Mouse (Mus musculus) liver, embryonic 13.5 days (tissue): Measurements from ENCODE around the gene BC055324. TPM values are rescaled to one million over a fixed set of nuclear protein-coding genes. Genes with fewer than 3 reads are reported as not detected.

Source experiments
- ATAC-seq: fragments of 200-750 bp; cut with Nextera tagmentation; 2 replicates; pipeline ENCODE4 v1.8.0; 2017; ENCODE audit warnings: low read depth, mild to moderate bottlenecking, moderate number of reproducible peaks, moderate library complexity
- DNase-seq: peaks from one replicate; pipeline ENCODE4 v3.0.0; 2022
- H3K27ac ChIP-seq: fragments of 300-500 bp; sonication (generic); 2 replicates; pipeline ENCODE4 v1.5.1; 2015; ENCODE audit warnings: moderate library complexity, mild to moderate bottlenecking, inconsistent platforms
- H3K27me3 ChIP-seq: fragments of 300-500 bp; sonication (generic); 2 replicates; pipeline ENCODE4 v1.6.1; 2015; ENCODE audit warnings: mild to moderate bottlenecking, inconsistent platforms
- H3K36me3 ChIP-seq: fragments of 300-500 bp; sonication (generic); 2 replicates; pipeline ENCODE4 v1.6.1; 2015; ENCODE audit warnings: mild to moderate bottlenecking, inconsistent platforms
- H3K4me1 ChIP-seq: fragments of 300-500 bp; sonication (generic); replicated peaks from 2 replicates; pipeline ENCODE4 v1.6.1; 2015; ENCODE audit warnings: inconsistent platforms
- H3K4me2 ChIP-seq: fragments of 300-500 bp; sonication (generic); 2 replicates; pipeline ENCODE4 v1.6.1; 2015; ENCODE audit warnings: inconsistent platforms, mild to moderate bottlenecking, moderate library complexity
- H3K4me3 ChIP-seq: fragments of 300-500 bp; sonication (generic); replicated peaks from 2 replicates; pipeline ENCODE4 v1.5.1; 2015; ENCODE audit warnings: mild to moderate bottlenecking, inconsistent platforms
- H3K9ac ChIP-seq: fragments of 300-500 bp; sonication (generic); 2 replicates; pipeline ENCODE4 v1.6.1; 2015; ENCODE audit warnings: mild to moderate bottlenecking, inconsistent platforms
- H3K9me3 ChIP-seq: fragments of 300-500 bp; sonication (generic); replicated peaks from 2 replicates; pipeline ENCODE4 v1.6.1; 2016; ENCODE audit warnings: inconsistent platforms
- WGBS: fragments of 180-500 bp; shearing (Covaris S2); methylation state at CpG from one replicate; pipeline ENCODE4 v1.1.7; 2015; ENCODE audit not compliant: insufficient replicate concordance; 5-methylcytosine and 5-hydroxymethylcytosine counted together
- polyA plus RNA-seq: library from polyadenylated mRNA; unstranded; fragments of >200 nt; fragmentation: Nextera tagmentation; extraction: Ambion mirVana; gene quantifications from 2 replicates; pipeline ENCODE4 v1.2.1, GENCODE M21; 2015

BC055324 gene
- polyA plus RNA-seq, 1 experiment from 2014 or later, result 11.0 TPM

DNA sequence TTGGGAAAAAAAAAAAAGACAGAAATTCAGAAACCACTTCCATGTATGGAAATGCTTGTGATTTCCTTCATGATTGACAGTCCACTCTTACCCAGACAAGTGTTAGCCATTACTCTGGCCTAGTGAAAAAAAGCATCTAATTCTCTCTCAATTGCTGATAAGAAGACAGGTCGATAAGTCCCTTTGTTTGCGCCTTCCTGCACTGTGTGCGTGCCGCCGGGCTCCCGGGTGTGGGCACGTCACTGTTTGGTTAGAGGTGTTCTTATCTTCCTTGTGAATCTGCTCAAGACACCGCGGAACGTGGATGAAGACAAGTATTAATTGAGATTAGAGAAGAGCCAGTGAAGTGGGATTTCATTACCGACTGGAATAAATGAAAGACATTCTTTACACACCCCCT, 86.2 kb downstream of the BC055324 start:
- Histone ChIP-seq H3K4me1 (no peaks in the 10 kb centered on the region; the same call in 1 of the 2 replicates), H3K9ac (no peak overlapping the region), H3K27me3 (no peaks in the 10 kb centered on the region), H3K36me3 (no peaks in the 10 kb centered on the region), H3K4me2 (no peak overlapping the region), H3K27ac (no peak overlapping the region), H3K4me3 (no peak overlapping the region), H3K9me3 (no peaks in the 10 kb centered on the region)
- DNase-seq, result no peak
- WGBS, result 31% methylated on average over 11 of the region's 11 CpGs
- no peak for ATAC-seq

DNA sequence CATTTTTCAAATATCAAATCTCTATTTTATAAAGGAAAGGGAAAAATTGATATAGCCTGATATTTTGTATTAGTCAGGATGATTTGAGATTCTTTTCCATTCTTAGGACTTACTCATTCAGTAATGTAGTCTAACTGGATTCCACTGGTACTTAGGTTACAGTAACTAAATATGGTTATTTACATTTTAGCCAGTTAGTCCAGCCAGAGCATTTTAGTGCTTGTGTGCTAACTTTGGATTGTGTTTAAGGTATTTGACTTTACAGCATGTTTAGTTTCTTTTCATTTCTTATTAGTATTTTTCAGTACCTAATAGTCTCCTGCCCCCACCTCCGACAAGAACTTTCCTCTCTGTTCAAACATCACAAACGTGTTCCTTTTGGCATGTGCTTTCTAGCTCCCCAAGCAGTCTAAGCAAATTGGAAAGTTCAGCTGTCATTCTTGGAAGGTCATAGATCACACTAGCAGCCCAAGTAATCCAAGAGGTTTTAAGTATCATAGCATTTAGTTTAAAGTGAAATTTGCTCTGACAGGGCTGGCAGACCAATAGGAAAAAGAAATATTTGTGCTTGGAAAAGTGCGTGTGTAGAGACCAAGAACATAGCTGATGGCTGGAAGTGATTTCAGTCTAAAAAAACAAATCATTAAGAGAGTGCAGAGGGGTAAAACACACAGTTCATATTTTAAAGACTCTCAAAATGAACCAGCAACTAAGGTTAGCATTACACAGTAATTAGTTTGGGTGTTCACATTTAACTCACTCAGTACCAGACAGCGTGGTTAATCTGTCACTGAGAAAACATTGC, 87.4 kb downstream of the BC055324 start:
- WGBS, result 72% methylated on average over 4 of the region's 4 CpGs
- H3K4me2 ChIP-seq, result no peak overlapping the region

DNA sequence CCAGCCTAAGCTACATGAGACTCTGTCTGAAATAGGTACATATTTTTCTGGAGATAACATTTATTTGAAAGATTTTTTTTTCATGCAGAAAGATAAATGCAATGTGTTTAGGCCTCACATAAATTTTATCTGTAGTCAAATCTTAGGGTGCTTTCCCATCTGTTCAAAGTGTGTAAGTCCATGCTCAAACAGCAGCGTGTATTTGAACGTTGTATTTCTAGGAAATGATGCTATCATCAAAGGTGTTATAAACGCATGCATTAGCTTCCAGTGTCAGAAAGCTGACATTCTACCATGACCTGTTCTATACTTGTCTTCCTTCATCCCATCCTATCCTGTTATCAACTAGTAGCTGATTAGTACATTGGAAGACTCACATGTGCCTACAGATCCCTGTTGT, 91.2 kb downstream of the BC055324 start:
- no peaks in the 10 kb centered on the region; the same call in 1 of the 2 replicates for H3K4me1 ChIP-seq
- H3K9me3 ChIP-seq, result no peaks in the 10 kb centered on the region
- H3K4me2 ChIP-seq, result no peak overlapping the region
- no peak overlapping the region for H3K4me3 ChIP-seq
- 68% methylated on average over 3 of the region's 3 CpGs for WGBS
- no peaks in the 10 kb centered on the region for H3K36me3 ChIP-seq
- no peaks in the 10 kb centered on the region for H3K27me3 ChIP-seq
- ATAC-seq, result no peak
- no peak for DNase-seq
- H3K27ac ChIP-seq, result no peak overlapping the region
- no peak overlapping the region for H3K9ac ChIP-seq

More for the DNA sequence above, 87.4 kb downstream of the BC055324 start:
- H3K36me3 ChIP-seq, result no peaks in the 10 kb centered on the region
- H3K9ac ChIP-seq, result no peak overlapping the region
- H3K9me3 ChIP-seq, result no peaks in the 10 kb centered on the region
- DNase-seq, result no peak
- no peaks in the 10 kb centered on the region; the same call in 1 of the 2 replicates for H3K4me1 ChIP-seq
- H3K27me3 ChIP-seq, result no peaks in the 10 kb centered on the region
- H3K27ac ChIP-seq, result no peak overlapping the region
- no peak overlapping the region for H3K4me3 ChIP-seq
- ATAC-seq, result no peak

DNA sequence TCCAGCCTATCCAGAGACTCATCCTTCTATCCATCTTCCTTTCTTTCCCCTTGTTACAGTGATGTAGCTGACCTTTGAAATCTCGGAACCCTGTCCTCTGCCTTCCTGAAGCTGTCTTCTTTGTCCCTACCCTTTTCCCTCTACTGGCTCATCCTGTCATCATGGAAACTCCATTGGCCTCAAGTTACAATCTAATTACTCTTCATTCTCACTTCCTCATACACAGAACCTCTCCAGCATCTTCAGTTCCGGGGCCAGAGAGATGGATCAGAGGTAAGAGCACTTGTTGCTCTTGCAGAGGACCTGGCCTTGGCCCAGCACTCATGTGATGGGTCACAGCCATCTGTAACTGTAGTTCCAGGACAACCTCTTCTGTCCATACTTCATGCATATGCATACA, 94.4 kb downstream of the BC055324 start:
- no peaks in the 10 kb centered on the region for H3K36me3 ChIP-seq
- no peak for DNase-seq
- no peak overlapping the region for H3K4me3 ChIP-seq
- no peaks in the 10 kb centered on the region for H3K27me3 ChIP-seq
- H3K9me3 ChIP-seq, result no peaks in the 10 kb centered on the region
- no peak overlapping the region for H3K9ac ChIP-seq
- 46% methylated on average over 2 of the region's 2 CpGs for WGBS
- ATAC-seq, result no peak
- no peak overlapping the region for H3K4me2 ChIP-seq
- no peak overlapping the region for H3K27ac ChIP-seq
- H3K4me1 ChIP-seq, result no peaks in the 10 kb centered on the region

DNA sequence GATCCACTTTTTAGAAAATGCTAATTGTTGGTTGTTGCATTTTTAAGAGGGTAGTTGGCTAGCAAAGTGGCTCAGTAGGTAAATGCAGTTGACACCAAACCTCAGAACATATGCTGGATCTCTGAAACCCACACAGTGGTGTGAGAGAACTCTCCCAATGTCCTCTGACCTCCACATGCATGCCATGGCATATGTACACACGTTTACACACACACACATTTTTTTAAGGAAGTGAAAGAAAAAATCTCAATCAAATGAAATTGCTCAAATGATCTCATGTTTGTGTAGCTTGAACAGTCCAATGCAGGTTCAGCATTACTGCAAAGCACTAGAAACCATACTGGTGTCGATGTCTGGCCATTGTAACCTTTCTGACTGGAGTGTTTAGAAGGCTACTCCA, 95.0 kb downstream of the BC055324 start:
- Histone ChIP-seq H3K9ac (no peak overlapping the region), H3K9me3 (no peaks in the 10 kb centered on the region), H3K36me3 (no peaks in the 10 kb centered on the region), H3K4me1 (no peaks in the 10 kb centered on the region), H3K27me3 (no peaks in the 10 kb centered on the region), H3K4me3 (no peak overlapping the region), H3K27ac (no peak overlapping the region), H3K4me2 (no peak overlapping the region)
- ATAC-seq, result no peak
- 61% methylated on average over 2 of the region's 2 CpGs for WGBS
- DNase-seq, result no peak

DNA sequence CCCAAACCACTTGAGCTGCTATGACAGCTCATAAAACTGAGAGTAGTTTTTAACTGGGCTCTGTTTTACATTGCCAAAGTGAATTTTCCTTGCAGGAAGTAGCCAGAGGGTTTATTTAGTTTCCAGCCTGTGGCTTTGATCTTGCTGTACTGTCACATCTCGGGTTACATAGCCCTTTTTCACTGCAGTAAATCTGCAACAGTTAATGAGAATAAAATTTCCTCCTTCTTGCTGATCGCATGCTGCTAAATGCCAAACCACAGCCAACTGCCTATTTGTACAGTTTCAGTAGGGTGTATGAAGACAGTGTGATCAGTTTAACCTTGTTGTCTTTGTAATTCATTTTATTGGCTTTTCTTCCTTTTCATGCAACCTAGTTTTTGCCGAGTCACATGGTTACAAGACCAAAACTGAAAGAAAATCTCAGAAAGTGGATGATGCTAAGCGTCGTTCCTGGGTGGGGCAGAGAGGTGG, 96.3 kb downstream of the BC055324 start:
- Histone ChIP-seq H3K36me3 (no peaks in the 10 kb centered on the region), H3K9ac (no peak overlapping the region), H3K4me1 (no peaks in the 10 kb centered on the region), H3K4me3 (no peak overlapping the region), H3K27ac (no peak overlapping the region), H3K4me2 (no peak overlapping the region), H3K27me3 (no peaks in the 10 kb centered on the region), H3K9me3 (no peaks in the 10 kb centered on the region)
- ATAC-seq (no peak), DNase-seq (no peak)
- 60% methylated on average over 5 of the region's 5 CpGs for WGBS

Other genes starting within 250 kb of the BC055324 start
- gene Kifap3, start 215.2 kb downstream of the BC055324 start, polyA plus RNA-seq, result 3.3 and 3.9 TPM in 2 replicates
- 11.2 and 13.4 TPM in 2 replicates for gene Scyl3, start 65.7 kb downstream of the BC055324 start, polyA plus RNA-seq
- gene Mettl18, start 93 bp upstream of the BC055324 start, polyA plus RNA-seq, result 5.7 and 8.4 TPM in 2 replicates
- gene Sele, start 53.4 kb upstream of the BC055324 start, polyA plus RNA-seq, result 0.07 TPM in 1 of 2 replicates, not detected in the other
- 4.0 and 4.9 TPM in 2 replicates for gene Sell, start 67.2 kb upstream of the BC055324 start, polyA plus RNA-seq
- 0.53 and 0.80 TPM in 2 replicates for gene Selp, start 120.5 kb upstream of the BC055324 start, polyA plus RNA-seq
- gene F5, start 157.0 kb upstream of the BC055324 start, polyA plus RNA-seq, result 5.0 and 7.3 TPM in 2 replicates